32 mouse cellular contexts compared by ENCODE assay signal in genomic region chr1:166170852-166171251, GRCm38 (mm10). TPM values are rescaled to one million over a fixed set of nuclear protein-coding genes. Genes with fewer than 3 reads are reported as not detected.
DNase-seq lines count a peak whose midpoint lies in the region; ATAC-seq and TF ChIP-seq lines count a peak whose summit lies in the region.
"Had no signal": no experiment of that assay in that cellular context is flagged by ENCODE, and none has a peak within 500 bp of the region (broad histone marks: within the 10 kb centered on the region; RNA-seq: fewer than 3 reads in every experiment).

No protein-coding gene starts in this region.

- DNase-seq in heart, adult 11 months: peak; percentile 72
- no peak for DNase-seq in heart, adult 9 months (ENCODE audit: low spot score in 2 of 2)
- DNase-seq in liver, postnatal 0 days: peak; percentile 3
- peak; percentile 46 for DNase-seq in brain, adult 2 months (ENCODE audit: low read depth, low spot score)
- DNase-seq: adrenal gland, postnatal 10 days; adrenal gland, postnatal 36 days; B cell, adult 2 months; cerebellum, adult 11 months; cerebellum, adult 2 months; cerebellum, adult 9-11 months; cerebellum, postnatal 25 days; gastrocnemius, adult 2 months; gastrocnemius, postnatal 14 days; heart, adult 18-20 months; heart, postnatal 10 days; heart, postnatal 36 days had no signal

- WGBS in liver, postnatal 0 days (ENCODE audit: insufficient replicate concordance): 86% methylated on average over 12 of the region's 12 CpGs
- WGBS in liver, embryonic 12.5 days (ENCODE audit: insufficient replicate concordance): 79% methylated on average over 12 of the region's 12 CpGs
- WGBS in kidney, embryonic 16.5 days: 90% methylated on average over 12 of the region's 12 CpGs

- H3K27me3 ChIP-seq in liver, postnatal 0 days (ENCODE audit: insufficient read depth, low read length): no peaks in the 10 kb centered on the region
- no peaks in the 10 kb centered on the region for H3K27me3 ChIP-seq in liver, embryonic 12.5 days (replicated peaks)
- no peaks in the 10 kb centered on the region for H3K27me3 ChIP-seq in kidney, embryonic 16.5 days (ENCODE audit: insufficient read depth, low read length)
- H3K27me3 ChIP-seq: CH12.LX; embryonic facial prominence, embryonic 13.5 days; forebrain, embryonic 12.5 days; forebrain, embryonic 15.5 days; heart, embryonic 15.5 days; hindbrain, embryonic 13.5 days had no signal

- no peaks in the 10 kb centered on the region for H3K4me1 ChIP-seq in liver, postnatal 0 days (ENCODE audit: insufficient read depth)
- no peaks in the 10 kb centered on the region for H3K4me1 ChIP-seq in liver, embryonic 12.5 days
- H3K4me1 ChIP-seq in kidney, embryonic 16.5 days (ENCODE audit: insufficient read depth, low read length): no peaks in the 10 kb centered on the region
- H3K4me1 ChIP-seq: embryonic facial prominence, embryonic 10.5 days; embryonic facial prominence, embryonic 13.5 days; forebrain, embryonic 12.5 days; forebrain, embryonic 15.5 days; heart, embryonic 12.5 days; heart, embryonic 15.5 days; hindbrain, embryonic 10.5 days; hindbrain, embryonic 13.5 days had no signal

- H3K4me2 ChIP-seq in liver, postnatal 0 days (ENCODE audit: low read depth, low read length): no peak overlapping the region
- H3K4me2 ChIP-seq in liver, embryonic 12.5 days: no peak overlapping the region
- no peak overlapping the region for H3K4me2 ChIP-seq in kidney, embryonic 16.5 days (replicated peaks; ENCODE audit: low read depth, low read length)
- H3K4me2 ChIP-seq: embryonic facial prominence, embryonic 13.5 days; forebrain, embryonic 12.5 days; forebrain, embryonic 15.5 days; heart, embryonic 12.5 days; heart, embryonic 15.5 days; hindbrain, embryonic 13.5 days had no signal

- no peak for ATAC-seq in liver, postnatal 0 days
- no peak for ATAC-seq in liver, embryonic 12.5 days
- no peak for ATAC-seq in kidney, embryonic 16.5 days (ENCODE audit: low FRiP score, low TSS enrichment)
- ATAC-seq: forebrain, embryonic 15.5 days; hindbrain, embryonic 16.5 days; intestine, postnatal 0 days; Patski had no signal

- H3K36me3 ChIP-seq in liver, postnatal 0 days (replicated peaks; ENCODE audit: insufficient read depth, low read length): no peaks in the 10 kb centered on the region
- H3K36me3 ChIP-seq in liver, embryonic 12.5 days: no peaks in the 10 kb centered on the region
- H3K36me3 ChIP-seq in kidney, embryonic 16.5 days (ENCODE audit: insufficient read depth, low read length): no peaks in the 10 kb centered on the region
- H3K36me3 ChIP-seq: embryonic facial prominence, embryonic 10.5 days; embryonic facial prominence, embryonic 13.5 days; forebrain, embryonic 12.5 days; forebrain, embryonic 15.5 days; G1E; heart, embryonic 12.5 days; heart, embryonic 15.5 days; hindbrain, embryonic 10.5 days; hindbrain, embryonic 13.5 days had no signal

- no peak overlapping the region for H3K4me3 ChIP-seq in liver, postnatal 0 days (ENCODE audit: low read depth, low read length)
- H3K4me3 ChIP-seq in liver, embryonic 12.5 days: no peak overlapping the region
- H3K4me3 ChIP-seq in kidney, embryonic 16.5 days (ENCODE audit: low read length): no peak overlapping the region
- H3K4me3 ChIP-seq: embryonic facial prominence, embryonic 10.5 days; embryonic facial prominence, embryonic 13.5 days; erythroblast, embryonic 14.5 days; forebrain, embryonic 12.5 days; forebrain, embryonic 15.5 days; gastrocnemius, adult 2 months; heart, embryonic 12.5 days; heart, embryonic 15.5 days; hindbrain, embryonic 10.5 days; hindbrain, embryonic 13.5 days had no signal

- H3K9me3 ChIP-seq in liver, postnatal 0 days (ENCODE audit: low read length): no peaks in the 10 kb centered on the region
- no peaks in the 10 kb centered on the region for H3K9me3 ChIP-seq in liver, embryonic 12.5 days (replicated peaks)
- H3K9me3 ChIP-seq in kidney, embryonic 16.5 days (ENCODE audit: low read length): no peaks in the 10 kb centered on the region
- H3K9me3 ChIP-seq: embryonic facial prominence, embryonic 10.5 days; embryonic facial prominence, embryonic 13.5 days; forebrain, embryonic 12.5 days; forebrain, embryonic 15.5 days; G1E; heart, embryonic 12.5 days; heart, embryonic 15.5 days; hindbrain, embryonic 10.5 days; hindbrain, embryonic 13.5 days had no signal

- H3K27ac ChIP-seq in liver, postnatal 0 days (ENCODE audit: low read depth): no peak overlapping the region
- no peak overlapping the region for H3K27ac ChIP-seq in liver, embryonic 12.5 days
- H3K27ac ChIP-seq in kidney, embryonic 16.5 days (ENCODE audit: low read length): no peak overlapping the region
- H3K27ac ChIP-seq: embryonic facial prominence, embryonic 10.5 days; embryonic facial prominence, embryonic 13.5 days; forebrain, embryonic 12.5 days; forebrain, embryonic 15.5 days; gastrocnemius, adult 2 months; heart, embryonic 15.5 days; hindbrain, embryonic 10.5 days; hindbrain, embryonic 13.5 days had no signal

- no peak overlapping the region for H3K9ac ChIP-seq in liver, postnatal 0 days (replicated peaks)
- no peak overlapping the region for H3K9ac ChIP-seq in liver, embryonic 12.5 days
- no peak overlapping the region for H3K9ac ChIP-seq in kidney, embryonic 16.5 days (replicated peaks; ENCODE audit: low read length)
- H3K9ac ChIP-seq: embryonic facial prominence, embryonic 13.5 days; forebrain, embryonic 12.5 days; forebrain, embryonic 15.5 days; heart, embryonic 12.5 days; heart, embryonic 15.5 days; hindbrain, embryonic 13.5 days had no signal

- TF ChIP-seq EP300 in liver, postnatal 0 days (IDR thresholded peaks at IDR 0.05; ENCODE audit: low read depth): no peak

- TF ChIP-seq CTCF in liver, postnatal 0 days (IDR thresholded peaks at IDR 0.05; ENCODE audit: low read depth): no peak

RNA-seq across cellular contexts. Expression of gene Gpa33, which starts 40.8 kb away (rescaled TPM):
- not detected in 2 replicates for polyA plus RNA-seq in liver, postnatal 0 days (2015; fragmentation: Nextera tagmentation; extraction: Ambion mirVana)
- 0.08 TPM in 1 of 2 replicates, not detected in the other for polyA plus RNA-seq in liver, embryonic 12.5 days (2016; fragmentation: Nextera tagmentation; extraction: Ambion mirVana)
- polyA plus RNA-seq in kidney, embryonic 16.5 days (2015; fragmentation: Nextera tagmentation; extraction: Ambion mirVana): 0.68 and 0.85 TPM in 2 replicates
- polyA plus RNA-seq: cerebellum, adult 2 months; erythroblast, embryonic 14.5 days; forebrain, embryonic 12.5 days; forebrain, embryonic 15.5 days; G1E; heart, embryonic 15.5 days; hindbrain, embryonic 16.5 days; Patski had no signal

RNA-seq across cellular contexts. Expression of gene Dusp27, which starts 43.1 kb away (rescaled TPM):
- 0.04 and 0.20 TPM in 2 replicates for polyA plus RNA-seq in liver, postnatal 0 days (2015; fragmentation: Nextera tagmentation; extraction: Ambion mirVana)
- 0.31 and 0.47 TPM in 2 replicates for polyA plus RNA-seq in liver, embryonic 12.5 days (2016; fragmentation: Nextera tagmentation; extraction: Ambion mirVana)
- 0.26 and 0.69 TPM in 2 replicates for polyA plus RNA-seq in kidney, embryonic 16.5 days (2015; fragmentation: Nextera tagmentation; extraction: Ambion mirVana)
- polyA plus RNA-seq: erythroblast, embryonic 14.5 days; G1E; Patski had no signal

Comparison
In these comparisons a context has a peak if more than half of its experiments do, and no peak if none do; other contexts are left out.
1. DNase-seq: peak in heart, adult 11 months (single experiment), liver, postnatal 0 days (single experiment) and brain, adult 2 months (single experiment); none in heart, adult 9 months (0 of 2).